Mouse (Mus musculus) hindbrain, embryonic 15.5 days (tissue): ENCODE measurements at regions not wholly inside any gene's neighbourhood (a gene's known extent, or its start where the extent isn't known, plus 50 kb on each side); places are given as distances from the start of the nearest gene placed in this dataset.

ENCODE experiments used
- ATAC-seq: fragments of 200-750 bp; cut with Nextera tagmentation; 2 replicates; pipeline ENCODE4 v1.8.0; 2017; ENCODE audit warnings: low read depth, moderate number of reproducible peaks, moderate TSS enrichment; ENCODE audit not compliant: low FRiP score
- H3K27ac ChIP-seq: fragments of 300-500 bp; sonication (generic); replicated peaks from 2 replicates; pipeline ENCODE4 v1.5.1; 2015; ENCODE audit warnings: mild to moderate bottlenecking, inconsistent platforms
- H3K27me3 ChIP-seq: fragments of 300-500 bp; sonication (generic); 2 replicates; pipeline ENCODE4 v1.6.1; 2015; ENCODE audit warnings: control low read depth, inconsistent platforms
- H3K36me3 ChIP-seq: fragments of 300-500 bp; sonication (generic); 2 replicates; pipeline ENCODE4 v1.6.1; 2015; ENCODE audit warnings: control low read depth, inconsistent platforms
- H3K4me1 ChIP-seq: fragments of 300-500 bp; sonication (generic); replicated peaks from 2 replicates; pipeline ENCODE4 v1.6.1; 2015; ENCODE audit warnings: control low read depth, inconsistent platforms
- H3K4me2 ChIP-seq: fragments of 300-500 bp; sonication (generic); 2 replicates; pipeline ENCODE4 v1.6.1; 2015; ENCODE audit warnings: moderate library complexity, mild to moderate bottlenecking, inconsistent platforms
- H3K4me3 ChIP-seq: fragments of 300-500 bp; sonication (generic); 2 replicates; pipeline ENCODE4 v1.5.1; 2015; ENCODE audit warnings: mild to moderate bottlenecking, inconsistent platforms
- H3K9ac ChIP-seq: fragments of 300-500 bp; sonication (generic); 2 replicates; pipeline ENCODE4 v1.6.1; 2015; ENCODE audit warnings: inconsistent platforms
- H3K9me3 ChIP-seq: fragments of 300-500 bp; sonication (generic); 2 replicates; pipeline ENCODE4 v1.6.1; 2016; ENCODE audit warnings: control low read depth, inconsistent platforms
- WGBS: fragments of 180-500 bp; shearing (Covaris S2); methylation state at CpG from one replicate; pipeline ENCODE4 v1.1.7; 2015; 5-methylcytosine and 5-hydroxymethylcytosine counted together

DNA sequence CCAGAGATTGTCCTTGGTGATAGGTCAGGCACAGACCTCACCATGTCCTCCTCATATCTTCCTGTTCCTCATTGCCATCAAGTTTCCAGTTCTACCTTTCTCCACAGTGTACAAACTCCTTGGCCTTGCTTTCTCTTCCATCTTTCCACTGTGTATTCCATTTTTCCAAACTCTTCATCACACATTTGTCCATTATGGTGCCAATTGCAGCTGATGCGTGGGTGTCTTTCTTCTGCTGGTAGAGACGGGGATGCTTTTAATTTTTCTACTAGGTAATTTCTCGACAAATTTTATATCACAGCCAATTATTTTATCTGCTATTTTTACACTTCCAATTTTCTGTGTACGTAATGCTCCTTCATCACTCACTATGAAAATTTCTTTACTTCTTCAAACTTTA lies 641.4 kb downstream of the Brinp1 start:
- no peaks in the 10 kb centered on the region for H3K9me3 ChIP-seq
- no peaks in the 10 kb centered on the region for H3K4me1 ChIP-seq
- no peak overlapping the region for H3K9ac ChIP-seq
- ATAC-seq: no peak
- no peaks in the 10 kb centered on the region for H3K36me3 ChIP-seq
- 96% methylated on average over 4 of the region's 4 CpGs for WGBS
- H3K4me3 ChIP-seq: no peak overlapping the region
- no peak overlapping the region for H3K27ac ChIP-seq
- H3K4me2 ChIP-seq: no peak overlapping the region
- no peaks in the 10 kb centered on the region for H3K27me3 ChIP-seq

DNA sequence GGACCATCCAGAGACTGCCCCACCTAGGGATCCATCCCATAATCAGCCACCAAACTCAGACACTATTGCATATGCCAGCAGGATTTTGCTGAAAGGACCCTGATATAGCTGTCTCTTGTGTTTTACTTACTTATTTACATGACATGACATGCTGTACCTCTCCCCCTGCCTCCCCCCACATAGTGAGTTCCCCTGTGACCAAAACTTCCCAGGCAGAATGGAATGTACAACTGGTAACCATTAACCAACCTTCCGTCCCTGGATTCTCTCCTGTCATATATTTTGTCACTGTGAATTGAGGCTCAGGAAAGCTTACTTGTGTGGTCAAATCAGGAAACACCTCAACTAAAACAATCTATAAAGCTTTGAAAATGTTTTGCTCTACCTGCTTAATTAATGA lies 669.4 kb downstream of the Brinp1 start:
- no peak overlapping the region for H3K4me2 ChIP-seq
- no peaks in the 10 kb centered on the region for H3K9me3 ChIP-seq
- H3K27me3 ChIP-seq: no peaks in the 10 kb centered on the region
- H3K9ac ChIP-seq: no peak overlapping the region
- H3K27ac ChIP-seq: no peak overlapping the region
- no peaks in the 10 kb centered on the region for H3K4me1 ChIP-seq
- no peak overlapping the region for H3K4me3 ChIP-seq
- H3K36me3 ChIP-seq: no peaks in the 10 kb centered on the region
- WGBS: 71% methylated on average over 1 of the region's 1 CpGs
- ATAC-seq: no peak

- 89% methylated on average over 1 of the region's 1 CpGs for WGBS
- no peak overlapping the region for H3K9ac ChIP-seq
- H3K4me1 ChIP-seq: no peaks in the 10 kb centered on the region
- ATAC-seq: no peak
- no peaks in the 10 kb centered on the region for H3K36me3 ChIP-seq
- no peaks in the 10 kb centered on the region for H3K9me3 ChIP-seq
- H3K27ac ChIP-seq: no peak overlapping the region
- no peak overlapping the region for H3K4me2 ChIP-seq
- no peak overlapping the region for H3K4me3 ChIP-seq
- H3K27me3 ChIP-seq: no peaks in the 10 kb centered on the region
Observed at GRCm38 (mm10) chr4:68280903-68281302, 673.3 kb downstream of the Brinp1 start.

GRCm38 (mm10) chr4:68275063-68275708 lies 679.0 kb downstream of the Brinp1 start:
- Histone ChIP-seq H3K27ac (no peak overlapping the region), H3K9me3 (no peaks in the 10 kb centered on the region), H3K27me3 (no peaks in the 10 kb centered on the region), H3K36me3 (no peaks in the 10 kb centered on the region), H3K9ac (no peak overlapping the region), H3K4me1 (no peaks in the 10 kb centered on the region), H3K4me2 (no peak overlapping the region), H3K4me3 (no peak overlapping the region)
- WGBS: 88% methylated on average over 3 of the region's 3 CpGs
- ATAC-seq: no peak
